9 mouse cellular contexts compared by ENCODE assay signal in genomic region chr13:55668550-55668949, GRCm38 (mm10). TPM values are rescaled to one million over a fixed set of nuclear protein-coding genes. Genes with fewer than 3 reads are reported as not detected.
A peak's percentile ranks its signal among the peaks of the same experiment; 100 is the strongest.
DNase-seq lines count a peak whose midpoint lies in the region; ATAC-seq and TF ChIP-seq lines count a peak whose summit lies in the region.
"Had no signal": no experiment of that assay in that cellular context is flagged by ENCODE, and none has a peak within 500 bp of the region (broad histone marks: within the 10 kb centered on the region; RNA-seq: fewer than 3 reads in every experiment).

No protein-coding gene starts in this region.

- peak; percentile 43 for TF ChIP-seq RAD21 in MEL (IDR thresholded peaks at IDR 0.05; ENCODE audit: low read depth, low read length)

- no peak for TF ChIP-seq EP300 in MEL (IDR thresholded peaks at IDR 0.05; ENCODE audit: low read depth in 1 of 2, low read length in 2 of 2)

- no peak overlapping the region for H3K27ac ChIP-seq in hindbrain, embryonic 10.5 days
- H3K27ac ChIP-seq in hindbrain, embryonic 13.5 days: no peak overlapping the region
- no peak overlapping the region for H3K27ac ChIP-seq in MEL (ENCODE audit: control insufficient read depth, low read depth, low read length)

- peaks cover 96% of the 10 kb centered on the region for H3K36me3 ChIP-seq in hindbrain, embryonic 10.5 days
- peaks cover 91% of the 10 kb centered on the region for H3K36me3 ChIP-seq in hindbrain, embryonic 13.5 days
- peaks cover 0 to 34% of the 10 kb centered on the region in 2 experiments; a peak in 2 of 4 replicates for H3K36me3 ChIP-seq in MEL (ENCODE audit: control insufficient read depth in 1 of 2, insufficient read depth in 2 of 2, low read length in 2 of 2)

- TF ChIP-seq CTCF in MEL (IDR thresholded peaks at IDR 0.05 in 2 of 3, conservative IDR thresholded peaks at IDR 0.05 in 1 of 3; ENCODE audit: control insufficient read depth in 1 of 3, insufficient read depth in 1 of 3, low read depth in 2 of 3, low read length in 3 of 3, poor library complexity in 1 of 3, severe bottlenecking in 1 of 3): peak; percentile 59 to 78 (median 61)
- peak; percentile 54 for TF ChIP-seq CTCF in lung, adult 2 months (IDR thresholded peaks at IDR 0.05; ENCODE audit: insufficient read depth, low read length)

- no peak overlapping the region for H3K9ac ChIP-seq in hindbrain, embryonic 13.5 days
- no peak overlapping the region for H3K9ac ChIP-seq in MEL (ENCODE audit: control insufficient read depth, low read depth, low read length, poor library complexity, severe bottlenecking)

- no peaks in the 10 kb centered on the region for H3K79me2 ChIP-seq in MEL (ENCODE audit: control insufficient read depth, insufficient read depth, low read length, poor library complexity)

- peak; percentile 42 for DNase-seq in hindbrain, embryonic 10.5 days (ENCODE audit: low spot score)
- DNase-seq in A20 (ENCODE audit: low read depth, low spot score) (peak; percentile 59), MEL (ENCODE audit: low read depth, low spot score) (peak; percentile 58)
- peak; percentile 64 for DNase-seq in embryo, embryonic 11 days
- peak; percentile 14 for DNase-seq in lung, adult 2 months
- peak; percentile 16 to 33 for DNase-seq in thymus, adult 18-20 months
- DNase-seq in layer of hippocampus, adult 9-10 months (ENCODE audit: low spot score): no peak

- H3K4me3 ChIP-seq in hindbrain, embryonic 10.5 days: no peak overlapping the region
- H3K4me3 ChIP-seq in hindbrain, embryonic 13.5 days: no peak overlapping the region
- H3K4me3 ChIP-seq in MEL (ENCODE audit: control insufficient read depth in 1 of 2, insufficient read depth in 1 of 2, low read depth in 2 of 2, low read length in 2 of 2): no peak overlapping the region
- no peak overlapping the region for H3K4me3 ChIP-seq in lung, adult 2 months (replicated peaks; ENCODE audit: extremely low read depth, low read depth, low read length)
- H3K4me3 ChIP-seq: megakaryocyte, embryonic 14.5 days had no signal

- no peak overlapping the region for H3K4me2 ChIP-seq in hindbrain, embryonic 13.5 days

- no peaks in the 10 kb centered on the region for H3K4me1 ChIP-seq in hindbrain, embryonic 10.5 days (replicated peaks)
- H3K4me1 ChIP-seq in hindbrain, embryonic 13.5 days (replicated peaks): no peaks in the 10 kb centered on the region
- no peaks in the 10 kb centered on the region for H3K4me1 ChIP-seq in MEL (ENCODE audit: control insufficient read depth in 1 of 2, insufficient read depth in 2 of 2, low read length in 2 of 2)
- no peaks in the 10 kb centered on the region for H3K4me1 ChIP-seq in lung, adult 2 months (ENCODE audit: control insufficient read depth, insufficient read depth, low read length)
- H3K4me1 ChIP-seq: megakaryocyte, embryonic 14.5 days had no signal

- TF ChIP-seq POLR2A in MEL (IDR thresholded peaks at IDR 0.05; ENCODE audit: control insufficient read depth in 1 of 2, insufficient read depth in 1 of 2, low read depth in 1 of 2, low read length in 2 of 2, poor library complexity in 1 of 2): no peak
- TF ChIP-seq POLR2A in lung, adult 2 months (IDR thresholded peaks at IDR 0.05; ENCODE audit: borderline replicate concordance, extremely low read depth, low read depth, low read length): no peak

- no peaks in the 10 kb centered on the region for H3K27me3 ChIP-seq in hindbrain, embryonic 10.5 days (ENCODE audit: insufficient read depth, poor library complexity, severe bottlenecking)
- H3K27me3 ChIP-seq in hindbrain, embryonic 13.5 days: no peaks in the 10 kb centered on the region
- H3K27me3 ChIP-seq in MEL (ENCODE audit: control insufficient read depth in 1 of 2, insufficient read depth in 2 of 2, low read length in 2 of 2): no peaks in the 10 kb centered on the region
- H3K27me3 ChIP-seq: megakaryocyte, embryonic 14.5 days had no signal

- H3K9me3 ChIP-seq in hindbrain, embryonic 10.5 days: peaks cover 4% of the 10 kb centered on the region; the same call in 1 of the 2 replicates
- peaks cover 2% of the 10 kb centered on the region; the same call in 1 of the 2 replicates for H3K9me3 ChIP-seq in hindbrain, embryonic 13.5 days
- no peaks in the 10 kb centered on the region for H3K9me3 ChIP-seq in MEL (replicated peaks; ENCODE audit: insufficient read depth, low read length)
- H3K9me3 ChIP-seq: megakaryocyte, embryonic 14.5 days had no signal

- WGBS in hindbrain, embryonic 10.5 days: 82% methylated on average over 6 of the region's 6 CpGs
- 85% methylated on average over 6 of the region's 6 CpGs for WGBS in hindbrain, embryonic 13.5 days
- WGBS in lung, adult 2 months: 70% methylated on average over 6 of the region's 6 CpGs

- no peak for ATAC-seq in hindbrain, embryonic 13.5 days (ENCODE audit: low FRiP score)

TF ChIP-seq in MEL, 35 proteins besides CTCF, POLR2A, EP300 and RAD21:
- TF ChIP-seq UBTF (IDR thresholded peaks at IDR 0.05; ENCODE audit: borderline replicate concordance, insufficient read depth, low read depth, low read length) (no peak), SMC3 (IDR thresholded peaks at IDR 0.05; ENCODE audit: low read depth, low read length) (peak; percentile 44)
TF ChIP-seq in MEL: peak in this region for 1.

RNA-seq across cellular contexts. Expression of gene B230219D22Rik, which starts 24.4 kb away (rescaled TPM):
- 42.2 and 50.0 TPM in 2 replicates for polyA plus RNA-seq in hindbrain, embryonic 10.5 days (2016; fragmentation: Nextera tagmentation; extraction: Ambion mirVana)
- 67.5 and 70.8 TPM in 2 replicates for polyA plus RNA-seq in hindbrain, embryonic 13.5 days (2015; fragmentation: Nextera tagmentation; extraction: Ambion mirVana)
- 16.2 and 20.4 TPM in 2 replicates for total RNA-seq in MEL (2012; rRNA removed)
- 100 to 1,000 TPM in 1 of 2 experiments, 10 to 100 TPM in 1; 30.0 to 145 TPM for polyA plus RNA-seq in MEL (2012; ENCODE audit: insufficient read depth in 1 of 2, insufficient read length in 2 of 2, low read depth in 1 of 2, low replicate concordance in 2 of 2, missing spikeins in 1 of 2)
- polyA plus RNA-seq in lung, adult 2 months (2012; rRNA removed): 33.2 and 42.0 TPM in 2 replicates

RNA-seq across cellular contexts. Expression of gene Ddx46, which starts 33.7 kb away (rescaled TPM):
- 27.1 and 38.2 TPM in 2 replicates for polyA plus RNA-seq in hindbrain, embryonic 10.5 days (2016; fragmentation: Nextera tagmentation; extraction: Ambion mirVana)
- 29.6 and 30.6 TPM in 2 replicates for polyA plus RNA-seq in hindbrain, embryonic 13.5 days (2015; fragmentation: Nextera tagmentation; extraction: Ambion mirVana)
- total RNA-seq in MEL (2012; rRNA removed): 52.8 and 58.3 TPM in 2 replicates
- 100 to 1,000 TPM in 1 of 2 experiments, 10 to 100 TPM in 1; 89.5 to 122 TPM for polyA plus RNA-seq in MEL (2012; ENCODE audit: insufficient read depth in 1 of 2, insufficient read length in 2 of 2, low read depth in 1 of 2, low replicate concordance in 2 of 2, missing spikeins in 1 of 2)
- polyA plus RNA-seq in lung, adult 2 months (2012; rRNA removed): 9.9 and 15.8 TPM in 2 replicates

RNA-seq across cellular contexts. Expression of gene Caml, which starts 45.7 kb away (rescaled TPM):
- 55.0 and 60.9 TPM in 2 replicates for polyA plus RNA-seq in hindbrain, embryonic 10.5 days (2016; fragmentation: Nextera tagmentation; extraction: Ambion mirVana)
- polyA plus RNA-seq in hindbrain, embryonic 13.5 days (2015; fragmentation: Nextera tagmentation; extraction: Ambion mirVana): 101 and 105 TPM in 2 replicates
- 33.5 and 42.5 TPM in 2 replicates for total RNA-seq in MEL (2012; rRNA removed)
- polyA plus RNA-seq in MEL (2012; ENCODE audit: insufficient read depth in 1 of 2, insufficient read length in 2 of 2, low read depth in 1 of 2, low replicate concordance in 2 of 2, missing spikeins in 1 of 2): 10 to 100 TPM in 1 of 2 experiments, not detected in 1; 47.1 TPM
- 16.3 and 25.3 TPM in 2 replicates for polyA plus RNA-seq in lung, adult 2 months (2012; rRNA removed)

RNA-seq across cellular contexts. Expression of gene Txndc15, which starts 45.9 kb away (rescaled TPM):
- polyA plus RNA-seq in hindbrain, embryonic 10.5 days (2016; fragmentation: Nextera tagmentation; extraction: Ambion mirVana): 75.1 and 84.9 TPM in 2 replicates
- 141 and 142 TPM in 2 replicates for polyA plus RNA-seq in hindbrain, embryonic 13.5 days (2015; fragmentation: Nextera tagmentation; extraction: Ambion mirVana)
- 37.5 and 43.0 TPM in 2 replicates for total RNA-seq in MEL (2012; rRNA removed)
- polyA plus RNA-seq in MEL (2012; ENCODE audit: insufficient read depth in 1 of 2, insufficient read length in 2 of 2, low read depth in 1 of 2, low replicate concordance in 2 of 2, missing spikeins in 1 of 2): 10 to 100 TPM in 1 of 2 experiments, not detected in 1; 31.5 TPM
- 37.1 and 39.1 TPM in 2 replicates for polyA plus RNA-seq in lung, adult 2 months (2012; rRNA removed)

RNA-seq across cellular contexts. Expression of gene Pcbd2, which starts 58.6 kb away (rescaled TPM):
- polyA plus RNA-seq in hindbrain, embryonic 10.5 days (2016; fragmentation: Nextera tagmentation; extraction: Ambion mirVana): 30.4 and 34.3 TPM in 2 replicates
- polyA plus RNA-seq in hindbrain, embryonic 13.5 days (2015; fragmentation: Nextera tagmentation; extraction: Ambion mirVana): 23.3 and 26.0 TPM in 2 replicates
- total RNA-seq in MEL (2012; rRNA removed): 24.6 and 32.0 TPM in 2 replicates
- polyA plus RNA-seq in MEL (2012; ENCODE audit: insufficient read depth in 1 of 2, insufficient read length in 2 of 2, low read depth in 1 of 2, low replicate concordance in 2 of 2, missing spikeins in 1 of 2): 10 to 100 TPM in 1 of 2 experiments, not detected in 1; 69.4 TPM
- polyA plus RNA-seq in lung, adult 2 months (2012; rRNA removed): 29.4 and 33.0 TPM in 2 replicates
